Mouse (Mus musculus): ENCODE data around the gene Tecpr2. TPM values are rescaled to one million over a fixed set of nuclear protein-coding genes. Genes with fewer than 3 reads are reported as not detected.
A peak's percentile ranks its signal among the peaks of the same experiment; 100 is the strongest.

Tecpr2 gene
- total RNA-seq, 2 experiments from 2014 or later, result 46.6 TPM

DNA sequence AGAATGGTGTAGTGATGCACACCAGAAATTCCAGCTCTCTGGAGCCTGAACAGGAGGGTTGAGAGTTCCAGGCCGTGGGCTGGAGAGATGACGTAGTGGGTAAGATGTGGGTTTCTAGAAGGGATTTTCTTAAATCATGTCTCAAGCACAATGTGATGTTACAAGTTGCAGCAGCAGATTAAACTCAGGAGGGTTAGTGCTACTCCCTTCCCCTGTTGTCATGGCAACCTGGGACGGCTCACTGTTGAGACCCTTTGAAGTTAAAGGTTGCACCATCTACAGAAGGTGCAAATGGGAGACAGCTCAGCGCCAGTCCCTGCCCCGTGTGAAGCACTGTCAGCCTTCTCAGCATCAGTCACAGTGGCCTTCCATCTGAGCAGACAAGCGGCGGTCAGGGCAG is 27.8 kb upstream of the Tecpr2 start:
- DNase-seq (ENCODE audit: low spot score in 2 of 2), result peak in 1 of 2 experiments; percentile 40

DNA sequence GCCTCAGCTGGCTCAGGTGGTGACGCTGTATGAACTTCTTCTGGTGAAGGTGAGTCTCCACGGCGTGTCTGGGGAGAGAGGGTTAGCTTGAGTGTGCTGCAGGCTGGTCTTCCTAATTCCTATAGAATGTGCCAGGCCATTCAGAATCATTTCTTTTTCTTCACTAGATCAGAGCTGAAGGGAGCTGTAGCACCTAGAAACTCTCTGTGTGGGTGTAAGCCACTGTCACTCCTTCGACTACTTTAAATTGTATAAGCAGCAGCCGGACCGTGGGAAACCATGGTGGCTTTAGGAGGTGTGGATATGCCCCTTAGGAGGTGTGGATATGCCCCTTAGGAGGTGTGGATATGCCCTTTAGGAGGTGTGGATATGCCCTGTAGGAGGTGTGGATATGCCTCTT is 25.1 kb upstream of the Tecpr2 start:
- DNase-seq (ENCODE audit: low spot score in 2 of 2), result no peak

DNA sequence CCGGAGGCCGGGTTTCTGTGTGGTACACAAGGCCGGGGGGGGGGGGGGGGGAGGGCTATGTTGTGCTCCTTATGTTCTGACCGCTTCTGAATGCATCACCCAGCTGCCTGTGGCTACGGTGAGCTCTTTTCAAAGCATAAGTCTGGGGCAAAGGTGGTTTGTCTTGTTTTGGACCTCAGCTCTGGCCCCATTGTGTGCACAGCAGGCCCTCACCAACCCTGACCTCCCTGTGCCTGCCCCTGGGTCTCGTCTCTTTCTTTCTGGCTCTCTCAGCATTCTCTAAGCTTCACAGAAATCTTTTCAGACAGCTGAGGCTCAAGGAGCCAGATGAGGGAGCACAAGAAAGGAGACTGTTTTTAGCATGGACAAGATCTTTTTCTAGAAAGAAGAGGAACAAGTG is 23.5 kb upstream of the Tecpr2 start:
- no peak for DNase-seq (ENCODE audit: low spot score in 2 of 2)

DNA sequence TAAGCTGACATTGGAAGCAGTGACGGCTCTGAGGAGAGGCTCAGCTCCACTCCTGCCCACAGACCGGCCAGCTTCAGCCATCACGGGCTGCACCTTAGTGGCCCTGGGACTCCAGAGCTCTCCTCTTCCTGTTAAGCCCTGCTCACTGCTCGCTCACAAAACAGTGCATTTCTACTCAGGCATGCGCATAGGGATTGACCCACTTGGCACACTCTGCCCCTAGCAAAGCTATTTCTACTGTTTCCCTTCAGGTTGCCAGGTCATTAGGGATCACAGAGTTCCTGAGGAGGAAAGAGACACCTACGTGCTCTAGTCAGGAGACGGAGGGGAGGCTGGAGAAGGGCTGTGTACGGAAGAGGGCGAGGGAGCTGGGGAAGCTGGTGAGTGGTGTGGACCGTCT is 23.1 kb upstream of the Tecpr2 start:
- DNase-seq (ENCODE audit: low spot score in 2 of 2), result peak in 1 of 2 experiments; percentile 32

DNA sequence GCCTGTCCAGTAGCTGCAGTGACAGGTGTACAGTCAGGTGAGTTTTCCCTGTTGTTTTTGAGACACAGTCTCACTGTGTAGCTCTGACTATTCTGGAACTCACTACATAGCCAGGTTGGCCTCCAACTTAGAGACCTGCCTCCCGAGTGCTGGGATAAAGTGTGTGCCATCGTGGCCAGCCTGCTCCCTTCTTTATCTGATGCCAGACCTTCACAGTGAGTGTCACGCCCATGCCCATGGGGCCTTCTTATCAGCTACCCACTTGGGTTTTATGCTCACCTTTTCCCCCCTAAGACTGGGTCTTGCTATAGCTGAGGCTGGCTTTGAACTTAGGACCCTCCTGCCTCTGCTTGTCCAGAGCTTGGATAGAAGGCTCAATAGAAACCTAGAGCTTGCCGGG is 19.0 kb upstream of the Tecpr2 start:
- DNase-seq (ENCODE audit: low spot score in 2 of 2), result no peak

DNA sequence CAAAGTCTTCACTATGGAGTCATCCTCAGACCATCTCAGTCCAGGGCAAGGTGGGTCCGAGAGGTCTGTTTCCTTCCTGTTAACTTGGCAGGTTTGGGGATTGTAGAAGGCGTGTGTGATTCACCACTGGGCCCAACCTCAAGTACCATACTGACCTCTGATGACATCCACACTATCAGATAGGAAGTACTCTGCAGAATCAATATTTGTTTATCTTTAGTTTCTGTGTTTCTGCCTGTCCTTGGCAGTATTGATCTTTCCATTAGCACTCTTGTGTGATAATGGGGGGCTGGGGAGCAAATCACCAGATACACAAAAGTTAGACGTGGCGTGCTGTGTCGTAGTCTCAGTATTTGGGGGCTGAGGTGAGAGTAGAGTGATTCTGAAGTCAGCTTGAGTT is 17.8 kb upstream of the Tecpr2 start:
- DNase-seq (ENCODE audit: low spot score in 2 of 2), result no peak

DNA sequence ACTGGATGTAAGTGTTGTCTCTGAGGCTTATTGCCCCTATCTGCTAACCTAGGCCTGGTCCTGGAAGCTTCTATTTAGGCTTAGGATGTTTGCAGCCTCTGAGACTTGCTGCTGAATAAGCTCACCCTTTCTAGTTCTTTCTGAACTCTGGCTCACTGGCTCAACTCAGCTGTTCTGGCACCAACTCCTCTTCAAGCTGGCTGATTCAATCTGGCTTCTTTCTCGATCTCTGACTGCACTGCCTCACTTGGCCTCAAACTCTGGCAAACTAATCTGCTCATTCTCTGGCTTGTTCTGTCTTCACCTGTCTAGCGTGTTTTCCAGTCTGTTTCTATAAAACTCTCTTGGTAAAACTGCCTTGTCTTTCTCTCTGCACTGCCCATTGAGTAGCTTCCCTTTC is 13.7 kb upstream of the Tecpr2 start:
- DNase-seq (ENCODE audit: low spot score in 2 of 2), result no peak

DNA sequence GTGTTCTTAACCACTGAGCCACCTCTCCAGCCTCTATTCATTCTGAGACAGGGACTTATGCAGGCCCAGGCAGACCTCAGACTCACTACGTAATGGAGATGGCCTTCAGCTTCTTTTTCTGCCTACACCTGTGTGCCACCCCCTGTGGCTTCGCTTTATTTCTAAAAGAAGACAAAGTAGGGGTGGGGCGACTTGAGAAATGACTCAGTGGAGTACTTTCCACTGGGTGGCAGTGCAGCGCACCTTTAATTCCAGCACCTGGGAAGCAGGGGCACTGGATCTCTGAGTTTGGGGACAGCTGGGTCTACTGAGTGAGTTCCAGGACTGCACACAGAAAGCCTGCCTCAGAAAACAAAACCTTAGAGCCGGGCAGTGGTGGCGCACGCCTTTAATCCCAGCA is 6.8 kb upstream of the Tecpr2 start:
- no peak for DNase-seq (ENCODE audit: low spot score in 2 of 2)

DNA sequence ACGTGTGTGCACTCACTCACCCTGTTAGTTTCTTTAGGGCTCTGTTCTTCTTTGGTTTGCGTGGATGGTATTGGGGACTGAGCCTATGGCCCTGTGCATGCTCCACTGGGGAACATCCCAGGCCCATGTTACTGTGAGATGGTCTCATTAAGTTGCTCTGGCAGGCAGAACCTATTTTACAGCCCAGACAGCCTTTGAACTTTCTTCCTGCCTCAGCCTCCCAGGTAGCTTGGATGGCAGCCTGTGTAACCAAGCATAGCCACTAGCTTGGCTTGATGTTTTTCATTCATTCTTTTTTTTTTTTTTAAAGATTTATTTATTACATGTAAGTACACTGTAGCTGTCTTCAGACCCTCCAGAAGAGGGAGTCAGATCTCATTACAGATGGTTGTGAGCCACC is 3.8 kb upstream of the Tecpr2 start:
- DNase-seq (ENCODE audit: low spot score in 2 of 2), result no peak

DNA sequence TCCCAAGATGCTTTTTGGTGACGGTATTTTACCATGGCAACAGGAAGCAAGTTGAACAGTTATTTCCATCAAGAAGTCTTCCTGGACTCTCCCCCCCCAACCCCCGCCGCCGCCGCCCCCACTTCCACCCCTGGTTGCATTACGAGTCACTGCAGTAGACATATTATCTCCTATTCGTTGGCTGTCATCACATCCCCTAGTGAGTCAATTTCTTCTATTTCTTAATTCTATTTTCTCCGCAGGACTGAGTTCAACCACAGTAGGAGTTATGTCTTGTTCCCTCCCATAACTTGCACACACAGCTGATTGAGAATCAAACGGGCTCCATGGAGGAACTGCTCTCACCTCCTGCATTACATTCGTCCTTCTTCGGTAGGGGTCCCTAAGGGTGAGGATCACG is 958 bp upstream of the Tecpr2 start:
- DNase-seq (ENCODE audit: low spot score in 2 of 2), result no peak

DNA sequence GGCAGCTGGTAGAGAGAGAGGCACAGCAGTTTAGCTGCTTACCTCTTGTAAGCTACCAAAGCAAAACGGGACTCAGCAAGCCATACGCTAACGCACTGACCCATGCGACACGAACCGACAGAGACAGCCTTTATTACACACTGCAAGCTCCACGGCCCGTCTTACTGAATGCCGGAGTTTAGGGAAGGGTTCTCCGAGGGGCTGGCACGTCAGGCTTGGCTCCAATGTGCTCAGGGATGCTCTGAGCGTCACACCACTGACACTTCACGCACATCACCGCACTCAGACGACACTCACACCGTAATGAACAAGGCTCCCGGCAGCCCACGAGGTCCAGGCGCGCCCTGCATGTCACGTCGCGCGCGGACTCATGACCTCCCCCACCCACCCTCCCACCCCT is 458 bp upstream of the Tecpr2 start:
- peak in 1 of 2 experiments; percentile 28 for DNase-seq (ENCODE audit: low spot score in 2 of 2)

DNA sequence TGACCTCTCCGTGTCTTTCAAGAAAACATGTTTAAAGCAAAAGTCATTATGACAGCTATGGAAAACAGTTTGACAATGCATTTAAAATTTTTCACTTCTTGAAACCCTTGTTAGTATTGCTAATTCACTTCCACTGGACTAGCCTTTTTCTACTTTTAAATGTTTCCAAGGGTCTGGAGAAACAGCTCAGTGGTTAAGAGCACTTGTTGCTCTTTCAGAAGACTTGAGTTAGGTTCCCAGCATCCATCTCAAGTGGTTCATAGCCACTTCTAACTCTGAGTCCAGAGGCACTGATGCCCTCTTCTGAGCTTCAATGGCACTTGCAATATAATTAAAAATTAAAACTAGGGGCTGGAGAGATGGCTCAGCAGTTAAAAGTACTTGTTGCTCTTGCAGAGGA is 2.8 kb downstream of the Tecpr2 start:
- DNase-seq (ENCODE audit: low spot score in 2 of 2), result no peak

DNA sequence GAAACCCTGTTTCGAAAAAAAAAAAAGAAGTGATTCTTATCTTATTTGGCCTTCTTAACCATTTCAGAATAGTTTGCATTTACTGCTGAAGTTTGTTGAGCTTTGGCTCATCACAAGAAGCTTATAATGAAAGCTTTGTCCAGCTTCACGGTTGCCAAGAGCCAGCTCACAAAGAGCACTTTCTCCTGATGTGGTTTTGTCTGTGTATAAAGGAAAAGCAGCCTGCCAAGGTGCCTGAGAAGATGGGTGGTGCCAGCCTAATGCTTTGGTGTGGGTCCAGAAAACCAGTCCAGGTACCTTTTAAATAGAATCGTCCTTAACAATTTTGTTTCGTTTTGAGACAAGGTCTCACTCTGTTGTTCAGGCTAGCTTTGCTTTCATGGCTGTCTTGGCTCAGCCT is 13.0 kb downstream of the Tecpr2 start:
- no peak for DNase-seq (ENCODE audit: low spot score in 2 of 2)

DNA sequence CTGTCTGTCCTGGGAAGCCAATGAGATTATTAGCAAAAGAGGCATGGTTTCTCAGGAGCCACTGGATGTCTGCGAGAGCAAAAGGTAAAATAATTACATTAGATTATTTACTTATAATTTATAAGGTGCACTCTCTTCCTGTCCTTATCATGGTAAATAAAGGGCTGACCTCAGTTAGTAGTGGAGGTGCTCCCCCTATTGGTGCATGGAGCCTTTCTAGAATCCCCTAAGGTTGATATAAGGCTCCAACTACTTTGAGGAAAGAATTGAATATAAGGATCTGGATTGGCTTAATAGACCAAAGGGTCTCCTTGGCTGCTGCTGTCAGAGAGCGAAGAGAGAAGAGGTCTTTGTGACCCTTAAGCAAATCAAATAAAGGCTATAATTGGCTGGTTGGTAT is 14.5 kb downstream of the Tecpr2 start:
- DNase-seq (ENCODE audit: low spot score in 2 of 2), result peak in 1 of 2 experiments; percentile 30

DNA sequence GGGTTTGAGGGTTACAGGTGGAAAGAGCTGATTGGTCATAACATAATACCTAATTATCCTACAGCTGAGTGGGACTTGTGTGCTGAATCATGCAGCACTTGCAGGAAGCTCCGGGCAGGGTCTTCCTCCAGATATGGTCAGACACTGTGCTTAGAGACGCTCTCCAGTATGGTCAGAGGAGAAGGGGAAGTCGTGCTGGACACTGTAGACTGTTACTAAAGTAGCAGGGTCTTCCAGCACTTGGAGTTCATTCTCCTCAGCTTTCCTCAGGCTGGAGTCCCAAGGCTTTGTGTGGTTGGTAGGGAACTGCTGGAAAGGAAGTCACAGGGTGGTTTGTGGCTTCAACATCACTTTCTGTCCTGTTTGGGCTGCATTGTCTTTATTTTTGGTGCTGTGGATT is 18.8 kb downstream of the Tecpr2 start:
- DNase-seq (ENCODE audit: low spot score in 2 of 2), result no peak

DNA sequence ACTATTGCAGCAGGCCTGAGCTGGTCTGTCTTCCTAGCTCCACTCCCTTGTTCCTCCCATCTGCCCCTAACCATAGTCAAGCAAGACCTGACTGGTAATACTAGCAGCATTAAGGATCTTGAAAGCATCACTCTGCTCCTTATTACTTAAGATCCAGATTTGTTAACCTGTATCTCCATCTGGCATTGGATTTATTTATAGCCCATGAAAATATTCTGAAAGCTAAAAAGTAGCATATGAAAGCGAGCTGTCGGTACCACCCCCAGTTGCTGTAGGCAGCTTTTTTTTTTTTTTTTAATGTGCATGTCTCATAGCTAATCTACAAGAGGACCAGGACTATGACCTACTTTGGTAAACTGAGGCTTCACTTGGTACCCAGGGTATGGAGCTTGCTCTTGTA is 20.9 kb downstream of the Tecpr2 start:
- no peak for DNase-seq (ENCODE audit: low spot score in 2 of 2)

DNA sequence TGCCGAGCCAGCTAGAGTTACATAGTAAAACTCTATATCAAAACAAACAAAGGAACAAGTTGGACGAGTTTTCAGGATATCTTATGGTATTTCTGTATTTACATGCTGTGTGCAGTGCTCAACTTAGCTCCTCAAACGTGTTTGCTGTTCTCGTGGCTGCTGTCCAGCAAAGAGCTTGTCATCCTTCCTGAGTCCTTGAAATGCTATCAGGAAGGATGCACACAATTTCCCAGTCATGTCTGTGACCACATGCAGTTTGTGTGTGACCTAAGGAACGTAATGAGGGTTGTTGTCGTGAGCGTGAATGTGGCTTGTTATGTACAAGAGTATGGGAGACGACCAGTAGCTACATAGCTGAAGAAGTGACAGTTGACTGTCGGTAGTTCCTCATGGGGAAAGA is 26.7 kb downstream of the Tecpr2 start:
- DNase-seq (ENCODE audit: low spot score in 2 of 2), result no peak

DNA sequence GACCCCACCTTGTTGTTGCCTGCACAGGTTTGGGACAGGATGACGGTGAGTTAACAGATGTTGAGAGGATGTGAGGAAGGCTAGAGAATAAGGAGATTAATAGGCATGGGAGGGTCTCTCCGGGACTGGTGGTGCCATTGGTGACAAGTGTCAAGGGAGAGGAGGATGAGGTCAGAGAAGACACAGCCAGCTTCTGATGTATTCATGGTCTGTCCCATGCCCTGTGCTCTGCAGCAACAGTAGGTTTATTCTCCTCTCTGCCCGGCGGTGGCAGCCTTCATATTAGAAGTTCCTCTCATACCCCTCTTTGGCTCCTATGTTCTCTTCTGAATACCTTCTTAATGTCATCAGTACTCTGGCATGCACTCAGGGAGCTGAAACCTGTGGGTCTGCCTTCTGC is 31.2 kb downstream of the Tecpr2 start:
- DNase-seq (ENCODE audit: low spot score in 2 of 2), result no peak

DNA sequence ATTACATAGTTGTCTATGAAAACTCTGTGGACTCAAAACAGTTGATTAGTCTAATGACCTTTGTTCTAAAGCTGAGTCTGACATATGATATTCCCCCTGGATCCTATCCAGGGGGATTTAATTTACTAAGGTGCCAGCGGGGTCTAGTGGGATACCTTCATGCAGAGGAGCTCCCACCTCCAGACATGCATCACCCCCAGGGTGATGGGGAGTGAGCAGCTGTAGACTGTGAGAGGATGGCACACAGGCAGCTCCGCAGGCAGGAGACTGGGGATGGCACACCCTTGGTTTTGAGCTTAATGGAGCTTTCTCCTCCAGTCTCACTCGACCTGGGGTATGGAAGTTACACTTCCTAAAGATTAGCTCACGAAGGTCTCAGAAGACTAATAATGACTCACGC is 32.5 kb downstream of the Tecpr2 start:
- no peak for DNase-seq (ENCODE audit: low spot score in 2 of 2)

DNA sequence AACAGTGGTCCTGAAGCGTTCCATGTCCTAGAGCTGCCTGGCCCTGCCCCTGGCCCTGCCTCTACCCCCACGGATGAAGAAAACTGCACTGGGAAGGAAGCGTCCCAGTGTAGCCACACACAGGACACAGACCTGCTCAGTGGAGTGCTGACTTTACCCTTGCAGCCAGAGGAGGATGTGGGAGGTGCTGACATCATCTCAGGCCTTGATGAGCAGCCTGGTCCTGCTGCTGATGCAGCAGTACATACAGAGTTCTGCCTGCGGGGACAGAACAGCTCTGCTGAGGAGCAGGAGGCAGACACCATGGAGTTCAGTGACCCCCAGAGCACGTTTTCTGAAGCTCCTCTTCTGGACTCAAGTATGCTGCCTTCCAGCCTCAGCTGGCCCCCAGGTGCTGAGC is 43.8 kb downstream of the Tecpr2 start:
- peak; percentile 43 to 48 for DNase-seq (ENCODE audit: low spot score in 2 of 2)

DNA sequence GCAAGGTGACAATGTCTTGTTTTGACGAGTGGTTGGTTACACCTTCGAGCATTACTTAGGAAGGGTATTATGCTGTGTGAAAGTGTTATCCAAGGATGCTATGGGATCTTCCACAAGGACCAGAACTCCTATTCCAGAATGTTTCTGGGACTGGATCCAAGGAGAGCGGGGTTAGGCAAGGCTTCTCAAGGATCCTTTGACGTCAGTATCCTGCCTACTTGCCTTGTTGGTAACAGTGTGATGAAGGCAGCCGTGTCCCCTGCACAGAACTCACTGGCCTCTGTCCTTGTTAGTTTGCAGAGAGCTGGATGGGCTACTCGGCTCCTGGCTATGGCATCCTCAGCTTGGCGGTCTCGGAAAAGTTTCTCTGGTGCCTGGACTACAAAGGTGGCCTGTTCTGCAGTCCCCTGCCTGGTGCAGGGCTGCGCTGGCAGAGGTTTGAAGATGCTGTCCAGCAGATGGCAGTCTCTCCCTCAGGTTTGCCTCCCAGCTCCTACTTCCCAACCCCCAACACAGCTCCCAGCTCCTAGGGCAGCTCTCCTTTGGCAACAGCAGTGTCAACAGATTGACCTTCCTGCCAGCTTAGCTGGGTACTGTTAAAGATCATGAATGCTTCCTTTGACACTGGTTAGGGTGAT is 47.0 kb downstream of the Tecpr2 start:
- DNase-seq (ENCODE audit: low spot score in 2 of 2), result peak; percentile 86 to 89

DNA sequence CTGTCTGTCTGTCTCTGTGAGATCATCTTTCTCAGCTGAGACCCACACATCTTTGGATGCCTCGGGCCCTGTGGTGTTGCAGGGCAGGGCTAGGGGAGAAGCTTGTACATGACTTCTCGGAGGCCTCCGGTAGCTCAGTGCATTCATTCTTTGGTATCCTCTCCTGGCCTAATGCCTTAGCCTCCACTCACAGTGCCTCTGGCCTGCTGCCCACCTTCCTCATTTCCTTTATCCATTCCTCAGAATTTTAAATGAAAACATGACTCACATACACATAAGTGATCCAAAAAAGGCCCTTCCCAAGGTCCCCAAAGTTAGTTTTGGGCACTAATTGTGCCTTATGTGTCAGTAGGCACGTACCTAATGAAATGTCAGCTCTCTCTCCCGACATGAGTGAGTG is 48.4 kb downstream of the Tecpr2 start:
- DNase-seq (ENCODE audit: low spot score in 2 of 2), result no peak

DNA sequence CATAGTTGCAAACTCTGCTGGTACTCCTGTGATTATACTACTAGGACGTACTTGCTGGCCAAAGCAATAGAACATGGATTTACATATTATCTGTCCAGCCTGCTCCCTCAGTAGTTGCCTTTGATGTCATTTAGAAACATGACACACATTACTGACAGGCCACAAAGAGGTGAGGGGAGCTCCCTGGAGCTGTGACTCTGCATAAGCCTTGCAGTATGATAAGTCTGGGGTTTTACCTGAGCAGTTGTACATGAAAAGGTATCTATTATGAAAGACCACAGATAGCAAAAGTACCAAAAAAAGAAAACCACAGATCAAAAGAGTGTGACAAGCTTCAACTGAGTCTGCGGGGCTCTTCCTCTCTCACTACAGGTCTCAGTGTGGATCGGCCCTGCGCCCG is 50.3 kb downstream of the Tecpr2 start:
- no peak for DNase-seq (ENCODE audit: low spot score in 2 of 2)

DNA sequence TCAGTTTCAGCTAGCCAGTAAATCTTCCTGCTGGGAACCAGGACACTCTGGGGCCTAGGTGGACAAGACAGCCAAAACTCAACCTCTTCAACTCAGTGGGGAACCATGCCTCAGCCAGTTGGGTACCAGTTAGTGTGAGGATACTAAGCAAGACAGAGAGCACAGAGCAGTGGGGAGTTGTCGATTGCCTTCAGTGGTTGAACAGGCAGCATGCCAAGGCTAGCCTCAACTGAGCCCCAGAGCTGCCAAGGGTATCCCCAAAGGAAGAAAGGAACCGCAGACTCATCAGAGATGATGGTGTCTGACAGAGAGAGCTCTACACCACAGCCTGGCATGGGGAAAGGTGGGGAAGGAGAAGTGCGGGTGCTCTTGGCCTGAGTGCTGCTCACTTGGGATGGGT is 51.8 kb downstream of the Tecpr2 start:
- no peak for DNase-seq (ENCODE audit: low spot score in 2 of 2)
